8 mouse cellular contexts compared by ENCODE assay signal in genomic region chr3:51275956-51276398, GRCm38 (mm10). TPM values are rescaled to one million over a fixed set of nuclear protein-coding genes. Genes with fewer than 3 reads are reported as not detected.
DNase-seq lines count a peak whose midpoint lies in the region; ATAC-seq and TF ChIP-seq lines count a peak whose summit lies in the region.

No protein-coding gene starts in this region.

- DNase-seq in A20 (ENCODE audit: low read depth, low spot score) = peak; percentile 99
- DNase-seq in heart, adult 8-10 months (ENCODE audit: low spot score) = peak; percentile 99
- DNase-seq in kidney, adult 9 months = peak; percentile 99
- peak; percentile 99 for DNase-seq in limb, embryonic 14.5 days (ENCODE audit: low spot score)
- DNase-seq in midbrain, postnatal 0 days (ENCODE audit: low spot score) = peak; percentile 99
- peak; percentile 87 to 90 for DNase-seq in spleen, postnatal 14 days (ENCODE audit: low spot score in 2 of 2)

- TF ChIP-seq CTCF in bone marrow, adult 2 months (IDR thresholded peaks at IDR 0.05; ENCODE audit: control insufficient read depth, insufficient read depth, low read length) = no peak
- no peak for TF ChIP-seq CTCF in midbrain, postnatal 0 days (IDR thresholded peaks at IDR 0.05)

- H3K36me3 ChIP-seq in embryonic facial prominence, embryonic 15.5 days = no peaks in the 10 kb centered on the region
- H3K36me3 ChIP-seq in limb, embryonic 14.5 days (ENCODE audit: control insufficient read depth, insufficient read depth, low read length) = no peaks in the 10 kb centered on the region
- no peaks in the 10 kb centered on the region for H3K36me3 ChIP-seq in midbrain, postnatal 0 days (ENCODE audit: insufficient read depth, low read length)

- peak overlapping the region; percentile 100 for H3K27ac ChIP-seq in bone marrow, adult 2 months (ENCODE audit: control insufficient read depth, insufficient read depth, low read depth, low read length, poor library complexity)
- peak overlapping the region; percentile 99 for H3K27ac ChIP-seq in embryonic facial prominence, embryonic 15.5 days (replicated peaks)
- H3K27ac ChIP-seq in limb, embryonic 14.5 days (replicated peaks; ENCODE audit: low read depth, low read length) = peak overlapping the region; percentile 98
- H3K27ac ChIP-seq in midbrain, postnatal 0 days (ENCODE audit: low read depth, low read length) = peak overlapping the region; percentile 95

- no peaks in the 10 kb centered on the region for H3K4me1 ChIP-seq in bone marrow, adult 2 months (ENCODE audit: control insufficient read depth, insufficient read depth, low read length)
- peaks cover 8% of the 10 kb centered on the region; the same call in 1 of the 2 replicates for H3K4me1 ChIP-seq in embryonic facial prominence, embryonic 15.5 days
- peaks cover 9% of the 10 kb centered on the region for H3K4me1 ChIP-seq in limb, embryonic 14.5 days (ENCODE audit: control insufficient read depth, insufficient read depth, low read length)
- 0 out of 2 replicates have a peak, but pooled peaks cover 3% of the 10 kb centered on the region for H3K4me1 ChIP-seq in midbrain, postnatal 0 days (ENCODE audit: insufficient read depth, low read length)

- peak overlapping the region; percentile 81 for H3K4me3 ChIP-seq in bone marrow, adult 2 months (replicated peaks; ENCODE audit: control insufficient read depth, low read depth, low read length)
- H3K4me3 ChIP-seq in embryonic facial prominence, embryonic 15.5 days (replicated peaks) = peak overlapping the region; percentile 98
- peak overlapping the region; percentile 98 for H3K4me3 ChIP-seq in limb, embryonic 14.5 days (replicated peaks; ENCODE audit: low read length)
- peak overlapping the region; percentile 99 for H3K4me3 ChIP-seq in midbrain, postnatal 0 days (ENCODE audit: low read depth, low read length)

- peak; percentile 43; the same call in 1 of the 2 replicates for TF ChIP-seq POLR2A in bone marrow, adult 2 months (IDR thresholded peaks at IDR 0.05; ENCODE audit: borderline replicate concordance, control insufficient read depth, low read depth, low read length)
- TF ChIP-seq POLR2A in limb, embryonic 14.5 days (IDR thresholded peaks at IDR 0.05; ENCODE audit: borderline replicate concordance, extremely low read depth, insufficient read depth, insufficient read length) = no peak

- no peaks in the 10 kb centered on the region for H3K9me3 ChIP-seq in embryonic facial prominence, embryonic 15.5 days (replicated peaks)
- H3K9me3 ChIP-seq in limb, embryonic 14.5 days (ENCODE audit: control insufficient read depth, low read length) = no peaks in the 10 kb centered on the region
- H3K9me3 ChIP-seq in midbrain, postnatal 0 days (ENCODE audit: low read length) = no peaks in the 10 kb centered on the region

- peak overlapping the region; percentile 65 for H3K4me2 ChIP-seq in embryonic facial prominence, embryonic 15.5 days (replicated peaks)
- H3K4me2 ChIP-seq in limb, embryonic 14.5 days (replicated peaks; ENCODE audit: low read depth, low read length, severe bottlenecking) = peak overlapping the region; percentile 66
- H3K4me2 ChIP-seq in midbrain, postnatal 0 days (ENCODE audit: low read depth, low read length, poor library complexity, severe bottlenecking) = peak overlapping the region; percentile 68

- ATAC-seq in embryonic facial prominence, embryonic 15.5 days (ENCODE audit: insufficient number of reproducible peaks, low FRiP score, low TSS enrichment, low read depth) = peak; percentile 98
- ATAC-seq in limb, embryonic 14.5 days (ENCODE audit: low FRiP score, low read depth) = peak; percentile 96
- peak; percentile 97 for ATAC-seq in midbrain, postnatal 0 days (ENCODE audit: low FRiP score)

- under 1% methylated on average over 33 of the region's 33 CpGs for WGBS in bone marrow, adult 2 months
- WGBS in embryonic facial prominence, embryonic 15.5 days = under 1% methylated on average over 33 of the region's 33 CpGs
- WGBS in limb, embryonic 14.5 days = 1% methylated on average over 32 of the region's 33 CpGs
- WGBS in midbrain, postnatal 0 days = under 1% methylated on average over 33 of the region's 33 CpGs

- H3K27me3 ChIP-seq in embryonic facial prominence, embryonic 15.5 days = no peaks in the 10 kb centered on the region
- no peaks in the 10 kb centered on the region for H3K27me3 ChIP-seq in limb, embryonic 14.5 days (ENCODE audit: control insufficient read depth, insufficient read depth, low read length)
- H3K27me3 ChIP-seq in midbrain, postnatal 0 days (ENCODE audit: insufficient read depth, low read length) = no peaks in the 10 kb centered on the region

- peak overlapping the region; percentile 96; the same call in 1 of the 2 replicates for H3K9ac ChIP-seq in embryonic facial prominence, embryonic 15.5 days
- H3K9ac ChIP-seq in limb, embryonic 14.5 days (ENCODE audit: low read depth, low read length, severe bottlenecking) = peak overlapping the region; percentile 93
- H3K9ac ChIP-seq in midbrain, postnatal 0 days (replicated peaks; ENCODE audit: low read length, poor library complexity, severe bottlenecking) = peak overlapping the region; percentile 80

RNA-seq across cellular contexts. Expression of gene Noct, which starts 51.7 kb away (rescaled TPM):
- polyA plus RNA-seq in bone marrow, adult 2 months (2011; ENCODE audit: insufficient read depth, insufficient read length, low replicate concordance, missing spikeins) = 14.4 and 18.3 TPM in 2 replicates
- polyA plus RNA-seq in embryonic facial prominence, embryonic 15.5 days (2015; fragmentation: Nextera tagmentation; extraction: Ambion mirVana) = 9.8 and 11.3 TPM in 2 replicates
- 10 to 100 TPM; 32.2 to 45.2 (median 41.6) TPM for total RNA-seq in heart, adult 8-10 months (2022)
- polyA plus RNA-seq in limb, embryonic 14.5 days (2012; rRNA removed) = 18.0 and 23.3 TPM in 2 replicates
- 10.0 and 11.7 TPM in 2 replicates for polyA plus RNA-seq in limb, embryonic 14.5 days (2014; fragmentation: Nextera tagmentation; extraction: Ambion mirVana)
- 50.0 and 51.7 TPM in 2 replicates for total RNA-seq in midbrain, postnatal 0 days (2014; rRNA removed)
- 36.1 and 36.7 TPM in 2 replicates for polyA plus RNA-seq in midbrain, postnatal 0 days (2015; fragmentation: Nextera tagmentation; extraction: Ambion mirVana)

Comparison
In these comparisons a context has a peak if more than half of its experiments do, and no peak if none do; other contexts are left out.
1. Peak in every context shown above with its lines: DNase-seq, ATAC-seq, H3K4me3 ChIP-seq and H3K27ac ChIP-seq.